ENCODE assay signal across 8 mouse cellular contexts in genomic region chr15:98893940-98894745, GRCm38 (mm10). TPM values are rescaled to one million over a fixed set of nuclear protein-coding genes. Genes with fewer than 3 reads are reported as not detected.
DNase-seq lines count a peak whose midpoint lies in the region; ATAC-seq and TF ChIP-seq lines count a peak whose summit lies in the region.

Rhebl1 (minus strand) TSS chr15:98894540.

- H3K9me3 ChIP-seq in forebrain, embryonic 11.5 days (ENCODE audit: control insufficient read depth, low read length), result no peaks in the 10 kb centered on the region
- no peaks in the 10 kb centered on the region for H3K9me3 ChIP-seq in intestine, embryonic 14.5 days (ENCODE audit: control insufficient read depth, low read length)
- no peaks in the 10 kb centered on the region for H3K9me3 ChIP-seq in lung, embryonic 14.5 days (ENCODE audit: low read depth, low read length)

- no peak for DNase-seq in liver, adult 2 months (ENCODE audit: extremely low read depth, low read depth, low spot score)
- DNase-seq in liver, result no peak
- peak; percentile 63 for DNase-seq in adrenal gland, postnatal 25 days
- DNase-seq in forebrain, embryonic 11.5 days (ENCODE audit: low spot score), result peak; percentile 73
- peak; percentile 79 for DNase-seq in intestine, embryonic 14.5 days (ENCODE audit: low spot score)
- DNase-seq in lung, embryonic 14.5 days, result peak; percentile 59
- DNase-seq in c-Kit-positive CD71-positive TER-119-positive erythroid progenitor cells, embryonic 14.5 days (ENCODE audit: low spot score), result no peak

- peak within 1 kb of the TSS; percentile 78 for H3K4me2 ChIP-seq in forebrain, embryonic 11.5 days (ENCODE audit: low read depth, low read length, severe bottlenecking)
- H3K4me2 ChIP-seq in intestine, embryonic 14.5 days (ENCODE audit: low read length), result peak within 1 kb of the TSS; percentile 99
- peak within 1 kb of the TSS; percentile 100 for H3K4me2 ChIP-seq in lung, embryonic 14.5 days

- H3K36me3 ChIP-seq in liver, adult 2 months (ENCODE audit: control insufficient read depth, insufficient read depth, low read length), result no peaks in the 10 kb centered on the region
- H3K36me3 ChIP-seq in forebrain, embryonic 11.5 days (ENCODE audit: control insufficient read depth, insufficient read depth, low read length), result no peaks in the 10 kb centered on the region
- H3K36me3 ChIP-seq in intestine, embryonic 14.5 days (ENCODE audit: control insufficient read depth, insufficient read depth, low read length), result no peaks in the 10 kb centered on the region
- no peaks in the 10 kb centered on the region for H3K36me3 ChIP-seq in lung, embryonic 14.5 days (ENCODE audit: insufficient read depth)

- peak within 1 kb of the TSS; percentile 20 for H3K9ac ChIP-seq in liver, adult 2 months (ENCODE audit: low read depth, low read length)
- peak within 1 kb of the TSS; percentile 56 for H3K9ac ChIP-seq in forebrain, embryonic 11.5 days (ENCODE audit: low read length)
- H3K9ac ChIP-seq in intestine, embryonic 14.5 days (ENCODE audit: low read length), result peak within 1 kb of the TSS; percentile 43
- peak within 1 kb of the TSS; percentile 56 for H3K9ac ChIP-seq in lung, embryonic 14.5 days

- peak within 1 kb of the TSS; percentile 53 for H3K4me3 ChIP-seq in liver, adult 2 months (ENCODE audit: insufficient read depth, low read depth, low read length)
- peak within 1 kb of the TSS; percentile 42 for H3K4me3 ChIP-seq in forebrain, embryonic 11.5 days (ENCODE audit: low read depth, low read length)
- peak within 1 kb of the TSS; percentile 52 for H3K4me3 ChIP-seq in intestine, embryonic 14.5 days (ENCODE audit: low read depth, low read length)
- H3K4me3 ChIP-seq in lung, embryonic 14.5 days (ENCODE audit: low read depth, low read length), result peak within 1 kb of the TSS; percentile 56

- 0 out of 2 replicates have a peak, but pooled peaks cover 1% of the 10 kb centered on the region for H3K4me1 ChIP-seq in liver, adult 2 months (ENCODE audit: control insufficient read depth, insufficient read depth, low read length)
- peaks cover 37% of the 10 kb centered on the region for H3K4me1 ChIP-seq in forebrain, embryonic 11.5 days (replicated peaks; ENCODE audit: control insufficient read depth, insufficient read depth, low read length)
- H3K4me1 ChIP-seq in intestine, embryonic 14.5 days (replicated peaks; ENCODE audit: control insufficient read depth, insufficient read depth, low read length), result peaks cover 21% of the 10 kb centered on the region
- peaks cover 14% of the 10 kb centered on the region; the same call in 1 of the 2 replicates for H3K4me1 ChIP-seq in lung, embryonic 14.5 days (ENCODE audit: insufficient read depth)

- no peak for TF ChIP-seq POLR2A in liver, adult 2 months (IDR thresholded peaks at IDR 0.05; ENCODE audit: extremely low read depth, insufficient read depth, low read length)

- H3K27me3 ChIP-seq in liver, adult 2 months (ENCODE audit: control insufficient read depth, insufficient read depth, low read length), result peaks cover 22% of the 10 kb centered on the region
- peaks cover 82% of the 10 kb centered on the region for H3K27me3 ChIP-seq in forebrain, embryonic 11.5 days (ENCODE audit: control insufficient read depth, insufficient read depth, low read length)
- H3K27me3 ChIP-seq in intestine, embryonic 14.5 days (replicated peaks; ENCODE audit: control insufficient read depth, insufficient read depth, low read length), result peaks cover 81% of the 10 kb centered on the region
- peaks cover 74% of the 10 kb centered on the region for H3K27me3 ChIP-seq in lung, embryonic 14.5 days (ENCODE audit: insufficient read depth, low read length)

- ATAC-seq in forebrain, embryonic 11.5 days (replicated peaks; ENCODE audit: low FRiP score), result no peak
- ATAC-seq in intestine, embryonic 14.5 days (replicated peaks; ENCODE audit: low FRiP score, low TSS enrichment, low read depth), result peak; percentile 6; the same call in 1 of the 2 replicates
- no peak; the same call in 1 of the 2 replicates for ATAC-seq in lung, embryonic 14.5 days (ENCODE audit: insufficient read depth)
- peak; percentile 13; the same call in 1 of the 2 replicates for ATAC-seq in neutrophil, adult 5-6 weeks (ENCODE audit: extremely low read depth, insufficient number of reproducible peaks, low FRiP score, poor library complexity, severe bottlenecking)

- no peak within 1 kb of the TSS for H3K27ac ChIP-seq in liver, adult 2 months (replicated peaks; ENCODE audit: insufficient read depth, low read depth, low read length)
- no peak within 1 kb of the TSS for H3K27ac ChIP-seq in forebrain, embryonic 11.5 days (ENCODE audit: low read depth, low read length)
- no peak within 1 kb of the TSS for H3K27ac ChIP-seq in intestine, embryonic 14.5 days (ENCODE audit: low read depth)
- H3K27ac ChIP-seq in lung, embryonic 14.5 days (ENCODE audit: low read depth), result no peak within 1 kb of the TSS

- H3K79me2 ChIP-seq in liver, adult 2 months (ENCODE audit: control insufficient read depth, insufficient read depth, low read length), result no peaks in the 10 kb centered on the region

- under 1% methylated on average over 77 of the region's 77 CpGs for WGBS in liver, adult 2 months
- WGBS in forebrain, embryonic 11.5 days, result under 1% methylated on average over 77 of the region's 77 CpGs
- under 1% methylated on average over 77 of the region's 77 CpGs for WGBS in intestine, embryonic 14.5 days
- under 1% methylated on average over 77 of the region's 77 CpGs for WGBS in lung, embryonic 14.5 days

- no peak for TF ChIP-seq CTCF in liver, adult 2 months (IDR thresholded peaks at IDR 0.05; ENCODE audit: low read depth, low read length)
- no peak for TF ChIP-seq CTCF in lung, embryonic 14.5 days (IDR thresholded peaks at IDR 0.05; ENCODE audit: low read depth)

RNA-seq across cellular contexts. Expression of gene Rhebl1, which starts in this region (rescaled TPM):
- total RNA-seq in liver, adult 2 months (2014; rRNA removed), result 0.94 and 1.8 TPM in 2 replicates
- polyA plus RNA-seq in liver, adult 2 months (2012; rRNA removed), result 0.35 and 0.37 TPM in 2 replicates
- 3.7 and 4.4 TPM in 2 replicates for total RNA-seq in adrenal gland, postnatal 25 days (2021)
- polyA plus RNA-seq in forebrain, embryonic 11.5 days (2014; fragmentation: Nextera tagmentation; extraction: Ambion mirVana), result 12.5 and 14.1 TPM in 2 replicates
- 9.5 and 11.4 TPM in 2 replicates for polyA plus RNA-seq in intestine, embryonic 14.5 days (2014; fragmentation: Nextera tagmentation; extraction: Ambion mirVana)
- polyA plus RNA-seq in lung, embryonic 14.5 days (2014; fragmentation: Nextera tagmentation; extraction: Ambion mirVana), result 8.5 and 9.5 TPM in 2 replicates
- total RNA-seq in neutrophil, adult 5-6 weeks (2017), result 18.3 and 20.0 TPM in 2 replicates

Comparison
In these comparisons a context has a peak if more than half of its experiments do, and no peak if none do; other contexts are left out.
1. DNase-seq: peak in adrenal gland, postnatal 25 days (single experiment), forebrain, embryonic 11.5 days (single experiment), intestine, embryonic 14.5 days (single experiment) and lung, embryonic 14.5 days (single experiment); none in liver, adult 2 months (single experiment), liver (single experiment) and c-Kit-positive CD71-positive TER-119-positive erythroid progenitor cells, embryonic 14.5 days (single experiment).
2. ATAC-seq: peak in intestine, embryonic 14.5 days (single experiment) and neutrophil, adult 5-6 weeks (single experiment); none in forebrain, embryonic 11.5 days (single experiment) and lung, embryonic 14.5 days (single experiment).
3. Peak in every context shown above with its lines, with median percentiles within 50 percentile points of each other: H3K4me3 ChIP-seq, H3K9ac ChIP-seq and H3K4me2 ChIP-seq.